Comparison of ENCODE assay signal across 28 mouse cellular contexts in the genomic region with DNA sequence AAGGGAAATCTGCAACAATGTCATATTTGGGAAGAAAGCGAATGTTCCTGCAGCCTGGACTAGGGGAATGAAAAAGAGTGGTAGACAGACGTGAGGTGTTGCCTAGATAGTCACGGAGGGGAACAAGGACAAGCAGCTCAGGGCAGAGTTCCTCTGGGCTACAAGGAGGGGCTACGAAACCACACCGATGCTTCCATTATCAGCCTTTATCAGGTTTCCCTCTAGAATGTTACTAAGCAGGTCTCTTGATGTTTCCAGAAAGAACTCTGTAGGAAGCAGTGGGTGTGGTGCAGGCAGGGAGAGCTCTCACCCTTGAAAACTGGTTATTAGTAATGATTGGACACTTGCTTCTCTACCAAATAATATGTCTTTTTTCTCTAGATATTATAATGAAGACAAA. TPM values are rescaled to one million over a fixed set of nuclear protein-coding genes. Genes with fewer than 3 reads are reported as not detected.
"Had no signal": no experiment of that assay in that cellular context is flagged by ENCODE, and none has a peak within 500 bp of the region (broad histone marks: within the 10 kb centered on the region; RNA-seq: fewer than 3 reads in every experiment).

No protein-coding gene starts in this region.

- H3K4me3 ChIP-seq: lung, embryonic 15.5 days; midbrain, embryonic 10.5 days; midbrain, embryonic 12.5 days; myocyte; neural tube, embryonic 13.5 days; neural tube, embryonic 15.5 days had no signal

- H3K9me3 ChIP-seq: lung, embryonic 15.5 days; midbrain, embryonic 10.5 days; midbrain, embryonic 12.5 days; neural tube, embryonic 13.5 days; neural tube, embryonic 15.5 days had no signal

- H3K4me1 ChIP-seq: lung, embryonic 15.5 days; midbrain, embryonic 10.5 days; midbrain, embryonic 12.5 days had no signal

- H3K36me3 ChIP-seq: lung, embryonic 15.5 days; midbrain, embryonic 10.5 days; midbrain, embryonic 12.5 days; neural tube, embryonic 13.5 days; neural tube, embryonic 15.5 days had no signal

- H3K9ac ChIP-seq: liver, postnatal 0 days; lung, embryonic 15.5 days; midbrain, embryonic 12.5 days; neural tube, embryonic 13.5 days; neural tube, embryonic 15.5 days had no signal

- H3K27ac ChIP-seq: lung, embryonic 15.5 days; macrophage; midbrain, embryonic 10.5 days; midbrain, embryonic 12.5 days; neural tube, embryonic 13.5 days; neural tube, embryonic 15.5 days had no signal

- H3K4me2 ChIP-seq: lung, embryonic 15.5 days; midbrain, embryonic 12.5 days; neural tube, embryonic 13.5 days; neural tube, embryonic 15.5 days had no signal

- DNase-seq: liver, postnatal 0 days; lung, adult 2 months; lung, postnatal 14 days; lung, postnatal 36 days; midbrain, embryonic 14.5 days; retina, postnatal 1 day; right cerebral cortex, adult 18-20 months; right cerebral cortex, postnatal 25 days; right cerebral cortex, postnatal 4 days; spleen, adult 18-20 months; thymus, adult 18-20 months; thymus, postnatal 14 days; thymus, postnatal 36 days had no signal

- ATAC-seq: liver, postnatal 0 days; lung, postnatal 0 days; midbrain, embryonic 16.5 days had no signal

- H3K27me3 ChIP-seq: lung, embryonic 15.5 days; midbrain, embryonic 12.5 days; neural tube, embryonic 13.5 days; neural tube, embryonic 15.5 days had no signal

RNA-seq across cellular contexts. Expression of a gene that starts 55.8 kb away (rescaled TPM):
- total RNA-seq: megakaryocyte-erythroid progenitor cell, adult 5-6 weeks had no signal
- polyA plus RNA-seq: liver, postnatal 0 days; lung, adult 2 months; lung, embryonic 15.5 days; lung, postnatal 0 days; macrophage; midbrain, embryonic 10.5 days; midbrain, embryonic 12.5 days; midbrain, embryonic 14.5 days; midbrain, embryonic 16.5 days; myocyte; neural tube, embryonic 11.5 days; neural tube, embryonic 13.5 days; neural tube, embryonic 15.5 days; small intestine, adult 2 months; stomach, embryonic 14.5 days; stomach, embryonic 16.5 days; thymus, postnatal 0 days had no signal
